Mouse (Mus musculus) thymus, adult 2 months (tissue): ENCODE data around the gene Tmem45b.

Source experiments
- CTCF ChIP-seq: fragments of 200-500 bp; IDR thresholded peaks from 2 replicates; pipeline ENCODE4 v1.5.1; 2012; ENCODE audit warnings: mild to moderate bottlenecking, control low read depth, low read length, moderate library complexity, borderline replicate concordance; ENCODE audit not compliant: control insufficient read depth, poor library complexity, insufficient read depth; ENCODE audit errors: extremely low read depth
- POLR2A ChIP-seq: fragments of 200-500 bp; IDR thresholded peaks from 2 replicates; pipeline ENCODE4 v1.6.1; 2012; ENCODE audit warnings: mild to moderate bottlenecking, low read length, control low read depth, moderate library complexity; ENCODE audit not compliant: control insufficient read depth, poor library complexity, insufficient read depth; ENCODE audit errors: extremely low read depth

DNA sequence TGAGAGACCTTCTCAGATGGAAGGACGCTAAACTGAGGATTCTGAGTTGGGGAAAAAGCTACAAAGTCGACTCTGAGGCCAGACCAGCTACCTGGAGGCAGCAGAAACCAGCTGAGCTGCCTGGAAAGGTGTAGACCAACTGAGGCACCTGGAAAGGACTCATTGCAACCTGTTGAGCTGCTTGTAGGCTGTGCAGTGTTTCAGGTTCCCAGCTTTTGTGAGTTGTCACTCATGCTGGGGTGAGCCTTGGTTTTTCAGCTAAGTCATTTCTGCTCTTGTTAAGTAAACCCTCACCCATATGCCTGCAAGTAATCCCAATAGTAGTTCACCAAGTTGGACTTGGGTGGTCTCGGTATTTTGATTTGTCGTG is 78.8 kb downstream of the Tmem45b start:
- TF ChIP-seq POLR2A (no peak), CTCF (no peak)
